Mouse (Mus musculus) MEL (cell line): ENCODE results near the gene 1700022I11Rik. TPM values are rescaled to one million over a fixed set of nuclear protein-coding genes. Genes with fewer than 3 reads are reported as not detected.

ENCODE experiments used
- DNase-seq: peaks from one replicate; pipeline ENCODE4 v3.0.0; 2011; ENCODE audit warnings: low read depth, low spot score
- H3K27ac ChIP-seq: 2 replicates; pipeline ENCODE4 v1.5.1; 2012; ENCODE audit warnings: low read depth, mild to moderate bottlenecking, control low read depth, low read length, moderate library complexity; ENCODE audit not compliant: control insufficient read depth
- H3K27me3 ChIP-seq, 2 experiments: fragments of 150-350 bp in 1 of 2; sonication (generic) in 1 of 2; 2 replicates each; pipeline ENCODE4 v1.6.1; 2012; ENCODE audit warnings: low read length in 2 of 2, mild to moderate bottlenecking in 2 of 2, improper control_type of control experiment in 1 of 2, moderate library complexity in 1 of 2; ENCODE audit not compliant: insufficient read depth in 2 of 2, control insufficient read depth in 1 of 2
- H3K36me3 ChIP-seq, 2 experiments: 2 replicates each; pipeline ENCODE4 v1.6.1; 2012 to 2014; ENCODE audit warnings: low read length in 2 of 2, improper control_type of control experiment in 1 of 2, inconsistent platforms in 1 of 2, mild to moderate bottlenecking in 1 of 2; ENCODE audit not compliant: insufficient read depth in 2 of 2, control insufficient read depth in 1 of 2
- H3K4me1 ChIP-seq, 2 experiments: fragments of 150-350 bp in 1 of 2; sonication (generic) in 1 of 2; 2 replicates each; pipeline ENCODE4 v1.6.1; 2012; ENCODE audit warnings: low read length in 2 of 2, improper control_type of control experiment in 1 of 2, mild to moderate bottlenecking in 1 of 2; ENCODE audit not compliant: insufficient read depth in 2 of 2, control insufficient read depth in 1 of 2
- H3K4me3 ChIP-seq, 2 experiments: fragments of 150-350 bp in 1 of 2; sonication (generic) in 1 of 2; 2 replicates each; pipeline ENCODE4 v1.5.1; 2012; ENCODE audit warnings: low read depth in 2 of 2, low read length in 2 of 2, mild to moderate bottlenecking in 2 of 2, moderate library complexity in 2 of 2, control low read depth in 1 of 2, improper control_type of control experiment in 1 of 2; ENCODE audit not compliant: control insufficient read depth in 1 of 2, insufficient read depth in 1 of 2
- H3K79me2 ChIP-seq: 2 replicates; pipeline ENCODE4 v1.6.1; 2012; ENCODE audit warnings: mild to moderate bottlenecking, low read length, moderate library complexity; ENCODE audit not compliant: control insufficient read depth, poor library complexity, insufficient read depth
- H3K9ac ChIP-seq: 2 replicates; pipeline ENCODE4 v1.6.1; 2012; ENCODE audit warnings: low read depth, mild to moderate bottlenecking, control low read depth, low read length, moderate library complexity; ENCODE audit not compliant: control insufficient read depth, poor library complexity, severe bottlenecking
- H3K9me3 ChIP-seq: fragments of 150-350 bp; sonication (generic); replicated peaks from 2 replicates; pipeline ENCODE4 v1.6.1; 2012; ENCODE audit warnings: mild to moderate bottlenecking, low read length, improper control_type of control experiment, moderate library complexity; ENCODE audit not compliant: insufficient read depth
- CTCF ChIP-seq, 3 experiments: IDR thresholded peaks in 2 of 3; conservative IDR thresholded peaks in 1 of 3; 2 replicates each; pipeline ENCODE4 v1.5.1; 2011 to 2012; ENCODE audit warnings: low read length in 3 of 3, low read depth in 2 of 3, mild to moderate bottlenecking in 2 of 3, improper control_type of control experiment in 1 of 3, inconsistent platforms in 1 of 3, mixed read lengths in 1 of 3, moderate library complexity in 1 of 3; ENCODE audit not compliant: control insufficient read depth in 1 of 3, insufficient read depth in 1 of 3, poor library complexity in 1 of 3, severe bottlenecking in 1 of 3
- ETS1 ChIP-seq: IDR thresholded peaks from 2 replicates; pipeline ENCODE4 v1.6.1; 2012; ENCODE audit warnings: low read depth, mild to moderate bottlenecking, inconsistent platforms, low read length, improper control_type of control experiment, moderate library complexity
- GABPA ChIP-seq: IDR thresholded peaks from 2 replicates; pipeline ENCODE4 v1.6.1; 2012; ENCODE audit warnings: low read depth, mild to moderate bottlenecking, inconsistent platforms, low read length, improper control_type of control experiment, moderate library complexity
- GATA1 ChIP-seq: IDR thresholded peaks from 2 replicates; pipeline ENCODE4 v1.6.1; 2011; ENCODE audit warnings: low read depth, low read length, improper control_type of control experiment
- HCFC1 ChIP-seq: IDR thresholded peaks from 2 replicates; pipeline ENCODE4 v1.6.1; 2012; ENCODE audit warnings: low read depth, mild to moderate bottlenecking, inconsistent platforms, low read length, improper control_type of control experiment, moderate library complexity
- JUND ChIP-seq: IDR thresholded peaks from 2 replicates; pipeline ENCODE4 v1.6.1; 2011; ENCODE audit warnings: low read depth, mild to moderate bottlenecking, improper control_type of control experiment, low read length
- KAT2A ChIP-seq: conservative IDR thresholded peaks from 2 replicates; pipeline ENCODE4 v1.6.1; 2012; ENCODE audit warnings: low read depth, low read length, improper control_type of control experiment, inconsistent platforms
- MAX ChIP-seq: IDR thresholded peaks from 2 replicates; pipeline ENCODE4 v1.6.1; 2011; ENCODE audit warnings: low read length, improper control_type of control experiment
- MAZ ChIP-seq: IDR thresholded peaks from 2 replicates; pipeline ENCODE4 v1.6.1; 2012; ENCODE audit warnings: low read depth, mild to moderate bottlenecking, inconsistent platforms, low read length, improper control_type of control experiment
- MYC ChIP-seq: IDR thresholded peaks from 2 replicates; pipeline ENCODE4 v1.6.1; 2011; ENCODE audit warnings: low read depth, mild to moderate bottlenecking, low read length, improper control_type of control experiment, moderate library complexity
- NELFE ChIP-seq: IDR thresholded peaks from 2 replicates; pipeline ENCODE4 v1.6.1; 2011; ENCODE audit warnings: low read depth, low read length, improper control_type of control experiment
- NRF1 ChIP-seq: IDR thresholded peaks from 2 replicates; pipeline ENCODE4 v1.6.1; 2014; ENCODE audit warnings: low read depth, mild to moderate bottlenecking, inconsistent platforms, low read length, improper control_type of control experiment, moderate library complexity; ENCODE audit not compliant: poor library complexity, insufficient read depth, severe bottlenecking
- POLR2A ChIP-seq, 2 experiments: IDR thresholded peaks; 2 replicates each; pipeline ENCODE4 v1.6.1; 2011 to 2012; ENCODE audit warnings: low read length in 2 of 2, mild to moderate bottlenecking in 2 of 2, control low read depth in 1 of 2, improper control_type of control experiment in 1 of 2, low read depth in 1 of 2, moderate library complexity in 1 of 2; ENCODE audit not compliant: control insufficient read depth in 1 of 2, insufficient read depth in 1 of 2, poor library complexity in 1 of 2
- POLR2AphosphoS5 ChIP-seq: IDR thresholded peaks from 2 replicates; pipeline ENCODE4 v1.6.1; 2012; ENCODE audit warnings: low read depth, borderline replicate concordance, mild to moderate bottlenecking, inconsistent platforms, low read length, moderate library complexity, mixed read lengths
- RAD21 ChIP-seq: IDR thresholded peaks from 2 replicates; pipeline ENCODE4 v1.6.1; 2011; ENCODE audit warnings: mild to moderate bottlenecking, low read depth, low read length, improper control_type of control experiment
- SIN3A ChIP-seq: IDR thresholded peaks from 2 replicates; pipeline ENCODE4 v1.6.1; 2012; ENCODE audit warnings: low read length, improper control_type of control experiment, inconsistent platforms
- SMC3 ChIP-seq: IDR thresholded peaks from 2 replicates; pipeline ENCODE4 v1.6.1; 2011; ENCODE audit warnings: low read depth, low read length, improper control_type of control experiment
- USF1 ChIP-seq: IDR thresholded peaks from 2 replicates; pipeline ENCODE4 v1.6.1; 2014; ENCODE audit warnings: low read depth, mild to moderate bottlenecking, inconsistent platforms, low read length, improper control_type of control experiment, moderate library complexity
- ZC3H11A ChIP-seq: IDR thresholded peaks from 2 replicates; pipeline ENCODE4 v1.6.1; 2012; ENCODE audit warnings: low read depth, mild to moderate bottlenecking, inconsistent platforms, low read length, improper control_type of control experiment
- polyA plus RNA-seq, 2 experiments: library from polyadenylated mRNA; stranded (reverse) in 1 of 2; unstranded in 1 of 2; fragments of >175 nt in 1 of 2; fragments of >200 nt in 1 of 2; gene quantifications; 2 replicates each; pipeline versions ENCODE4 v1.2.1 to v1.2.4; 2012; ENCODE audit warnings: low replicate concordance in 2 of 2, low read depth in 1 of 2; ENCODE audit not compliant: insufficient read length in 2 of 2, insufficient read depth in 1 of 2, missing spikeins in 1 of 2
- total RNA-seq: library from RNA; depleted of rRNA; stranded (reverse); fragments of 300-350 nt; gene quantifications from 2 replicates; pipeline ENCODE4 v1.2.3, GENCODE M21; 2012

The 1700022I11Rik gene
- total and polyA plus RNA-seq, 3 experiments, result 0.39 to 0.54 TPM; not detected in 1

- no peak for DNase-seq
- TF ChIP-seq GABPA (no peak), NRF1 (no peak), NELFE (no peak), USF1 (no peak), MYC (no peak), MAZ (no peak)
- TF ChIP-seq, all 39 proteins: peak for 0
- no peaks in the 10 kb centered on the region for H3K27me3 ChIP-seq
These were observed 16.8 kb upstream of the 1700022I11Rik start for GRCm38 (mm10) chr4:42952563-42952962.

GRCm38 (mm10) chr4:42953435-42954094, 15.8 kb upstream of the 1700022I11Rik start:
- no peaks in the 10 kb centered on the region for H3K27me3 ChIP-seq

More at GRCm38 (mm10) chr4:42952563-42952962, 16.8 kb upstream of the 1700022I11Rik start:
- Histone ChIP-seq H3K4me3 (no peak overlapping the region), H3K79me2 (no peaks in the 10 kb centered on the region; the same call in 1 of the 2 replicates), H3K27ac (no peak overlapping the region), H3K9ac (no peak overlapping the region), H3K36me3 (no peaks in the 10 kb centered on the region), H3K9me3 (no peaks in the 10 kb centered on the region), H3K4me1 (peaks cover 0 to 5% of the 10 kb centered on the region in 2 experiments; a peak in 1 of 4 replicates)

GRCm38 (mm10) chr4:42954297-42954696, 15.1 kb upstream of the 1700022I11Rik start:
- TF ChIP-seq RAD21, result peak; percentile 56
- TF ChIP-seq MAX, result no peak
- TF ChIP-seq KAT2A, result no peak
- TF ChIP-seq SMC3, result peak; percentile 75
- TF ChIP-seq MAZ, result peak; percentile 34; the same call in 1 of the 2 replicates
- TF ChIP-seq CTCF (IDR thresholded peaks at IDR 0.05 in 2 of 3, conservative IDR thresholded peaks at IDR 0.05 in 1 of 3; ENCODE audit: control insufficient read depth in 1 of 3, insufficient read depth in 1 of 3, low read depth in 2 of 3, low read length in 3 of 3, poor library complexity in 1 of 3, severe bottlenecking in 1 of 3), result peak; percentile 78 to 97 (median 87)
- peak; percentile 33; the same call in 1 of the 2 replicates for TF ChIP-seq ZC3H11A
- Histone ChIP-seq H3K27ac (no peak overlapping the region), H3K4me1 (peaks cover 0 to 2% of the 10 kb centered on the region in 2 experiments; a peak in 2 of 4 replicates), H3K27me3 (no peaks in the 10 kb centered on the region), H3K9ac (peak overlapping the region; percentile 30; the same call in 1 of the 2 replicates), H3K36me3 (peaks cover 0 to 4% of the 10 kb centered on the region in 2 experiments; a peak in 2 of 4 replicates), H3K9me3 (no peaks in the 10 kb centered on the region), H3K79me2 (no peaks in the 10 kb centered on the region; the same call in 1 of the 2 replicates), H3K4me3 (no peak overlapping the region)
- DNase-seq, result peak; percentile 55

More at GRCm38 (mm10) chr4:42953435-42954094, 15.8 kb upstream of the 1700022I11Rik start:
- DNase-seq, result no peak
- H3K4me3 ChIP-seq, result no peak overlapping the region
- H3K36me3 ChIP-seq, result peaks cover 0 to 1% of the 10 kb centered on the region in 2 experiments; a peak in 2 of 4 replicates
- no peak overlapping the region for H3K9ac ChIP-seq
- H3K4me1 ChIP-seq, result peaks cover 0 to 5% of the 10 kb centered on the region in 2 experiments; a peak in 1 of 4 replicates
- TF ChIP-seq POLR2A (IDR thresholded peaks at IDR 0.05; ENCODE audit: control insufficient read depth in 1 of 2, insufficient read depth in 1 of 2, low read depth in 1 of 2, low read length in 2 of 2, poor library complexity in 1 of 2) (no peak), GATA1 (no peak), ZC3H11A (no peak), NELFE (no peak), JUND (no peak), MAX (no peak), HCFC1 (no peak), MYC (no peak), USF1 (no peak), ETS1 (no peak), SIN3A (no peak), POLR2AphosphoS5 (no peak)
- H3K27ac ChIP-seq, result no peak overlapping the region
- H3K9me3 ChIP-seq, result no peaks in the 10 kb centered on the region
- no peaks in the 10 kb centered on the region; the same call in 1 of the 2 replicates for H3K79me2 ChIP-seq
